In genomic region chr3:128575339-128576129, GRCm38 (mm10) we compare ENCODE assay signal across 23 mouse cellular contexts.
DNase-seq lines count a peak whose midpoint lies in the region; ATAC-seq lines count a peak whose summit lies in the region.
"Had no signal": no experiment of that assay in that cellular context is flagged by ENCODE, and none has a peak within 500 bp of the region (broad histone marks: within the 10 kb centered on the region; RNA-seq: fewer than 3 reads in every experiment).

No protein-coding gene starts in this region.

- H3K4me3 ChIP-seq in neural tube, embryonic 11.5 days (ENCODE audit: low read depth, low read length), result no peak overlapping the region
- H3K4me3 ChIP-seq in kidney, embryonic 15.5 days (replicated peaks), result no peak overlapping the region
- H3K4me3 ChIP-seq: embryonic facial prominence, embryonic 12.5 days; forebrain, embryonic 15.5 days; heart, embryonic 15.5 days; left cerebral cortex, adult 2 months; limb, embryonic 12.5 days; liver, embryonic 15.5 days had no signal

- WGBS in neural tube, embryonic 11.5 days, result 59% methylated on average over 2 of the region's 2 CpGs
- WGBS in kidney, embryonic 15.5 days, result 87% methylated on average over 2 of the region's 2 CpGs

- intact Hi-C loops in left cerebral cortex, postnatal 4 days (cut with DNase I), result no loop called here
- intact Hi-C loops in left cerebral cortex, postnatal 36 days (cut with DNase I), result no loop called here

- H3K4me2 ChIP-seq in neural tube, embryonic 11.5 days (ENCODE audit: low read depth), result no peak overlapping the region
- H3K4me2 ChIP-seq in kidney, embryonic 15.5 days, result no peak overlapping the region
- H3K4me2 ChIP-seq: embryonic facial prominence, embryonic 12.5 days; forebrain, embryonic 15.5 days; heart, embryonic 15.5 days; limb, embryonic 12.5 days; liver, embryonic 15.5 days had no signal

- H3K27me3 ChIP-seq in neural tube, embryonic 11.5 days (ENCODE audit: control insufficient read depth, insufficient read depth, low read length), result no peaks in the 10 kb centered on the region
- H3K27me3 ChIP-seq in kidney, embryonic 15.5 days, result no peaks in the 10 kb centered on the region
- H3K27me3 ChIP-seq: embryonic facial prominence, embryonic 12.5 days; forebrain, embryonic 15.5 days; heart, embryonic 15.5 days; limb, embryonic 12.5 days; liver, embryonic 15.5 days; Patski had no signal

- H3K4me1 ChIP-seq in neural tube, embryonic 11.5 days (ENCODE audit: control insufficient read depth, insufficient read depth, low read length), result no peaks in the 10 kb centered on the region
- no peaks in the 10 kb centered on the region for H3K4me1 ChIP-seq in kidney, embryonic 15.5 days
- H3K4me1 ChIP-seq: embryonic facial prominence, embryonic 12.5 days; forebrain, embryonic 15.5 days; heart, embryonic 15.5 days; limb, embryonic 12.5 days; liver, embryonic 15.5 days had no signal

- no peak for ATAC-seq in neural tube, embryonic 11.5 days (ENCODE audit: insufficient read depth, low FRiP score, low TSS enrichment)
- ATAC-seq in kidney, embryonic 15.5 days (replicated peaks; ENCODE audit: low FRiP score), result no peak
- ATAC-seq: CD4-positive, CD25-positive, alpha-beta regulatory T cell, adult 4 months; forebrain, embryonic 15.5 days; intestine, embryonic 16.5 days; Patski had no signal

- H3K27ac ChIP-seq in neural tube, embryonic 11.5 days (ENCODE audit: low read depth, low read length), result no peak overlapping the region
- no peak overlapping the region for H3K27ac ChIP-seq in kidney, embryonic 15.5 days
- H3K27ac ChIP-seq: embryonic facial prominence, embryonic 12.5 days; forebrain, embryonic 15.5 days; heart, embryonic 15.5 days; left cerebral cortex, adult 2 months; limb, embryonic 12.5 days; liver, embryonic 15.5 days; stomach, postnatal 0 days had no signal

- DNase-seq in cerebellum, postnatal 10 days, result peak; percentile 18 to 39
- no peak for DNase-seq in cerebellum, adult 18-20 months
- DNase-seq in left cerebral cortex, postnatal 4 days, result peak; percentile 28
- DNase-seq in left cerebral cortex, postnatal 36 days (ENCODE audit: low spot score in 2 of 2), result no peak
- DNase-seq in embryo, embryonic 11 days, result peak; percentile 16
- DNase-seq in neural tube, embryonic 11.5 days (ENCODE audit: low spot score), result peak; percentile 11
- no peak for DNase-seq in right cerebral cortex, postnatal 4 days
- DNase-seq: adrenal gland, adult 8-10 months; cerebellum, postnatal 25 days; gastrocnemius, postnatal 36 days; kidney, postnatal 4 days; layer of hippocampus, adult 9-11 months had no signal

- no peaks in the 10 kb centered on the region for H3K36me3 ChIP-seq in neural tube, embryonic 11.5 days (ENCODE audit: control insufficient read depth, insufficient read depth, low read length)
- H3K36me3 ChIP-seq in kidney, embryonic 15.5 days, result no peaks in the 10 kb centered on the region
- H3K36me3 ChIP-seq: embryonic facial prominence, embryonic 12.5 days; forebrain, embryonic 15.5 days; heart, embryonic 15.5 days; limb, embryonic 12.5 days; liver, embryonic 15.5 days had no signal

- no peak overlapping the region for H3K9ac ChIP-seq in neural tube, embryonic 11.5 days (ENCODE audit: low read length)
- H3K9ac ChIP-seq in kidney, embryonic 15.5 days, result no peak overlapping the region
- H3K9ac ChIP-seq: embryonic facial prominence, embryonic 12.5 days; forebrain, embryonic 15.5 days; heart, embryonic 15.5 days; limb, embryonic 12.5 days; liver, embryonic 15.5 days had no signal

- H3K9me3 ChIP-seq in neural tube, embryonic 11.5 days (ENCODE audit: control insufficient read depth, low read length), result no peaks in the 10 kb centered on the region
- no peaks in the 10 kb centered on the region for H3K9me3 ChIP-seq in kidney, embryonic 15.5 days (replicated peaks)
- H3K9me3 ChIP-seq: embryonic facial prominence, embryonic 12.5 days; forebrain, embryonic 15.5 days; heart, embryonic 15.5 days; limb, embryonic 12.5 days; liver, embryonic 15.5 days had no signal

Comparison
In these comparisons a context has a peak if more than half of its experiments do, and no peak if none do; other contexts are left out.
1. DNase-seq: peak in cerebellum, postnatal 10 days (2 of 2), left cerebral cortex, postnatal 4 days (single experiment), embryo, embryonic 11 days (single experiment) and neural tube, embryonic 11.5 days (single experiment); none in cerebellum, adult 18-20 months (0 of 2), left cerebral cortex, postnatal 36 days (0 of 2) and right cerebral cortex, postnatal 4 days (single experiment).